Mouse (Mus musculus) limb, embryonic 12.5 days (tissue): ENCODE measurements at regions not wholly inside any gene's neighbourhood (a gene's known extent, or its start where the extent isn't known, plus 50 kb on each side); places are given as distances from the start of the nearest gene placed in this dataset.

ENCODE experiments used
- ATAC-seq: fragments of 200-750 bp; cut with Nextera tagmentation; 2 replicates; pipeline ENCODE4 v1.8.0; 2017; ENCODE audit warnings: low read depth, moderate TSS enrichment; ENCODE audit not compliant: insufficient number of reproducible peaks, insufficient read depth, low FRiP score, low TSS enrichment
- H3K27ac ChIP-seq: fragments of 300-500 bp; sonication (generic); 2 replicates; pipeline ENCODE4 v1.5.1; 2016; ENCODE audit warnings: mild to moderate bottlenecking, moderate library complexity
- H3K27me3 ChIP-seq: fragments of 300-500 bp; sonication (generic); 2 replicates; pipeline ENCODE4 v1.6.1; 2016; ENCODE audit warnings: mild to moderate bottlenecking, moderate library complexity
- H3K36me3 ChIP-seq: fragments of 300-500 bp; sonication (generic); 2 replicates; pipeline ENCODE4 v1.6.1; 2016; ENCODE audit warnings: mild to moderate bottlenecking, moderate library complexity
- H3K4me1 ChIP-seq: fragments of 300-500 bp; sonication (generic); replicated peaks from 2 replicates; pipeline ENCODE4 v1.6.1; 2016
- H3K4me2 ChIP-seq: fragments of 300-500 bp; sonication (generic); 2 replicates; pipeline ENCODE4 v1.6.1; 2016; ENCODE audit warnings: mild to moderate bottlenecking, moderate library complexity
- H3K4me3 ChIP-seq: fragments of 300-500 bp; sonication (generic); replicated peaks from 2 replicates; pipeline ENCODE4 v1.5.1; 2016; ENCODE audit warnings: mild to moderate bottlenecking
- H3K9ac ChIP-seq: fragments of 300-500 bp; sonication (generic); replicated peaks from 2 replicates; pipeline ENCODE4 v1.6.1; 2016; ENCODE audit warnings: mild to moderate bottlenecking, moderate library complexity
- H3K9me3 ChIP-seq: fragments of 300-500 bp; sonication (generic); 2 replicates; pipeline ENCODE4 v1.6.1; 2016; ENCODE audit warnings: mild to moderate bottlenecking, moderate library complexity
- WGBS: fragments of 180-500 bp; shearing (Covaris S2); methylation state at CpG from one replicate; pipeline ENCODE4 v1.1.7; 2016; 5-methylcytosine and 5-hydroxymethylcytosine counted together

DNA sequence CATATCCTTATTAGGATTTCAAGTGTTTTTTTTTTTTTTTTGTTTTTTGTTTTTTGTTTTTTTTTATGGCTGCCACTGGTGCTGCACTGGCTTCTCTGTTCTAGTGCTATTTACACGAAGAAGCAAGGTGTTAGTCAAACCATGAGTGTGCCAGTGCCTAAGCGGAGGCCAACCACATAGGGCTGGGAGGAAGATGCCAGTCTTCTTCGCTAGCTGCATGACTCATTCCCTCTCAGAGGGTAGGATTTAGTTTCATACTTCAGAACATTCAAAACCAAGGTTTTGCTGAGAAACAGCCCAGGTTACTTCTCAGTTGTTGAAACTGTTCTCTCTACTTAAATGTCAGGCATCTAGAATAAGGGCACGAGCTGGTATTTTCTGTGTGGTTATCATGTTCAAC, 72.6 kb downstream of the Icos start:
- Histone ChIP-seq H3K9me3 (no peaks in the 10 kb centered on the region), H3K9ac (no peak overlapping the region), H3K27me3 (peaks cover 5% of the 10 kb centered on the region; the same call in 1 of the 2 replicates), H3K4me2 (no peak overlapping the region), H3K4me1 (no peaks in the 10 kb centered on the region; the same call in 1 of the 2 replicates), H3K27ac (no peak overlapping the region), H3K36me3 (no peaks in the 10 kb centered on the region), H3K4me3 (no peak overlapping the region)
- WGBS, result 86% methylated on average over 4 of the region's 4 CpGs
- ATAC-seq, result no peak

DNA sequence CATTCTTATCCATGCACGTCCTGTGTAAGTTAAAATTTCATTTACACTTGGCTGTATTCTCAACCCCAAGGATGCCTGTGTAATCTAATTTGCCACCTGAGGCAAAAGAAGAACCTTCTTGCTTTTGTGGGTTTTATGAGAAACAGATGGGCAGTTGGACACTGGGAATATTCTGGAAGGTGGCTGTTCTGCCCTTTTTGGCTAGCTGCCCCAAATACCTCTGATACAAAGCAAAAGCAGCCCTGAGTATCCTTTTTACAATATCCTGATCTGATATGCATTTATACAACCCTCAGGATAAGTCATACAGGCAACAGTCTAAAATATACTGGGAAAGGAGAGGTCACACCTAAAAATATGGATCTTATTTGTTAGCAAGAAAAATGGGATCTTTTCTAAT, 75.9 kb downstream of the Icos start:
- H3K4me2 ChIP-seq, result no peak overlapping the region
- no peak overlapping the region for H3K4me3 ChIP-seq
- no peaks in the 10 kb centered on the region for H3K36me3 ChIP-seq
- peaks cover 5% of the 10 kb centered on the region; the same call in 1 of the 2 replicates for H3K27me3 ChIP-seq
- H3K9ac ChIP-seq, result no peak overlapping the region
- ATAC-seq, result no peak
- H3K27ac ChIP-seq, result no peak overlapping the region
- WGBS, result 26% methylated on average over 1 of the region's 1 CpGs
- no peaks in the 10 kb centered on the region for H3K9me3 ChIP-seq
- H3K4me1 ChIP-seq, result no peaks in the 10 kb centered on the region; the same call in 1 of the 2 replicates

DNA sequence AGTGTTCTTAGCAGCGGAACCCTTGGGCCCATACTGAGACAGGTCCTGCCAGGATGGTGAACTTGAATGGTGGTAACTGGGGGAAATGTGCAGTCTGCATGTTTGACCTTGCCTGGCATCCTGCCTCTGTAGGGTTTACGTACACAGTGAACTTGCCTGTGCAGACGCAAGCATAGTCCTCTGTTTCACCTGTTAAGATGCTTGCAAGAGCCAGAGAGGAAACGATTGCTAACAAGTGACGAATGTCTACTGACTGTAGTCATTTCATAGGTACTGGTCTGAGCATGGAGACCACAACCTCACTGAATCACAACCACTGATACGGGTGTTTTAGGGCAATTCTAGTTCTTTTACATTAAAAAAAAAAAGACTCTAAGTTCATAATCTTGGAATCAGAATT, 76.7 kb downstream of the Icos start:
- WGBS, result 83% methylated on average over 6 of the region's 6 CpGs
- no peak for ATAC-seq
- no peak overlapping the region for H3K27ac ChIP-seq
- no peak overlapping the region for H3K4me3 ChIP-seq
- H3K9ac ChIP-seq, result no peak overlapping the region
- H3K9me3 ChIP-seq, result no peaks in the 10 kb centered on the region
- H3K4me2 ChIP-seq, result no peak overlapping the region
- H3K36me3 ChIP-seq, result no peaks in the 10 kb centered on the region
- no peaks in the 10 kb centered on the region; the same call in 1 of the 2 replicates for H3K4me1 ChIP-seq
- peaks cover 5% of the 10 kb centered on the region; the same call in 1 of the 2 replicates for H3K27me3 ChIP-seq

DNA sequence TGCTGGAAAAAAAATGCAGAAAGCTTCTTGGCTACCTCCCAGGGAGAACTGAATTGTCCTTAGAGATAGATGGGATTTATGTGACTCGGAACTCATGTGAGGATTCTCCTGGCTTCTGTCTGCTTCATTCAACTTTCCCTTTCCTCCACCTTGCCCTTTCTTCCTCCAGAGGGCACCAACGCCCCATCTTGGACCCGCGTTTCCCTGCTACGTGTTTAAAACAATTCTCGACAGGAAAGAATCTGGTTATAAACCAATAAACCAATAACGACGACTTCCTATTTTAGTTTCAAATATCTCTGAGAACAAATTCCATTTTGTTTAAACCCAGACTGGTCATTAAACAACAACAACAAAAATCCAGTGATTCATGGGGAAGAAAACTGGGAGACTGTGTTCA, 77.4 kb downstream of the Icos start:
- Histone ChIP-seq H3K27me3 (peaks cover 5% of the 10 kb centered on the region; the same call in 1 of the 2 replicates), H3K36me3 (no peaks in the 10 kb centered on the region), H3K9me3 (no peaks in the 10 kb centered on the region), H3K27ac (no peak overlapping the region), H3K9ac (no peak overlapping the region), H3K4me2 (peak overlapping the region; percentile 37; the same call in 1 of the 2 replicates), H3K4me1 (no peaks in the 10 kb centered on the region; the same call in 1 of the 2 replicates), H3K4me3 (no peak overlapping the region)
- WGBS, result 4% methylated on average over 8 of the region's 8 CpGs
- no peak for ATAC-seq

DNA sequence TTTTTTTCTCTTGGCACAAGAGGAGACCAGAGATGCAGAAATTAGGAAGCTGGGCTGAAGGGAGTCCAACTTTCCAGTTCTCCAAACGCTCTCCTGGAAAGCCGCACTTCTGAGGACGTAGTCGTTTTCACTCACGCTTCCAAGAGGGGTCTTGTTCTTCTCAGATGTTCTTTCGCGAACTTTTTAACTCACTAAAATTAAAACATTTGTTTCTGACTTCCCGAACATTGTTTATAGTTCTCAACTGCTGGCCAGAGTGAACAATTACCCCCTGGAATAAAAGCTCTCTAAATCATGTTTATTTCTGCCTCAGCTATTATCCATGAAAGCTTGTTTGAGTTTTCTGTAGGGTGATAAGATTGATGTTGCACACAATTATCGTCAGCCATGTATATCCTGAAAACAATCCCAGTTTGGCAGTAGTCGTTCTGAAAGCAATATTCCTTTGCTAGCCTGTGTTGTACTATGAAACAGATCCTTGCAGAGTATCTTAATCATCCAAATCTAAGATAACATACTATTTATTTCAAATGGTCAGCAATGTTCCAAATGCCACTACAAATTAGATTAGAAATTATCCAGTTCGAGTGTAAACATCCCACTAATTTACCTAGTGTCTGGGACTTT, 82.3 kb downstream of the Icos start:
- Histone ChIP-seq H3K27me3 (no peaks in the 10 kb centered on the region), H3K4me2 (no peak overlapping the region), H3K27ac (no peak overlapping the region), H3K4me1 (peaks cover 4% of the 10 kb centered on the region; the same call in 1 of the 2 replicates), H3K9me3 (no peaks in the 10 kb centered on the region), H3K4me3 (no peak overlapping the region), H3K36me3 (no peaks in the 10 kb centered on the region), H3K9ac (no peak overlapping the region)
- no peak for ATAC-seq
- WGBS, result 37% methylated on average over 11 of the region's 11 CpGs

DNA sequence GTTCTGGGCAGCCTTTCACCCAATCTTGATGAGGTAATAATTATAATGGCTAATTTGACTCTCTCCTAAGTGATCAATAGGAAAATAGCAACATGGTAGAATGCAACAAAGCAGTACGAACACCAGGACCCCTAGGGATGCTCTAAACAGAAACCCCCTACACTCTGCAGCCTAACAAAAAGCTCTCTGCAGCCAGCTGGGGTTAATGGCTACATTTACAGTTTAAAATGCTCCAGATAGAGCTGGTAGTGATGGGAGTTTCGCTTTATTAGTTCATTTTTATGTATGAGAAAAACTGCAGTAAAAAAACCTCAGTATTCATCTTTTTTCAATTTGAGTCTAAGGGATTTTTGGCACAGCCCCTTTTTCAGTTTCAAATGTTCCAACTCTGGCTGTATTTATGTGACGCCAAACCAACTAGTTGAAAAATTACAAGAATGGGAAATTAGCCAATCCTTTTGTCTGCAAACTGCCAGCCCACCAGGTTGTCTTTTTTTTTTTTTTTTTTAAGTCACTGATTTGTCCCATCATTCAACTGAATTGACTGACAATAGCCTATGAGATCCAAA, 84.2 kb downstream of the Icos start:
- H3K9me3 ChIP-seq, result no peaks in the 10 kb centered on the region
- H3K27me3 ChIP-seq, result no peaks in the 10 kb centered on the region
- H3K9ac ChIP-seq, result no peak overlapping the region
- no peaks in the 10 kb centered on the region for H3K36me3 ChIP-seq
- H3K4me1 ChIP-seq, result peaks cover 4% of the 10 kb centered on the region; the same call in 1 of the 2 replicates
- no peak overlapping the region for H3K27ac ChIP-seq
- ATAC-seq, result no peak
- H3K4me3 ChIP-seq, result no peak overlapping the region
- no peak overlapping the region for H3K4me2 ChIP-seq
- 50% methylated on average over 3 of the region's 3 CpGs for WGBS

DNA sequence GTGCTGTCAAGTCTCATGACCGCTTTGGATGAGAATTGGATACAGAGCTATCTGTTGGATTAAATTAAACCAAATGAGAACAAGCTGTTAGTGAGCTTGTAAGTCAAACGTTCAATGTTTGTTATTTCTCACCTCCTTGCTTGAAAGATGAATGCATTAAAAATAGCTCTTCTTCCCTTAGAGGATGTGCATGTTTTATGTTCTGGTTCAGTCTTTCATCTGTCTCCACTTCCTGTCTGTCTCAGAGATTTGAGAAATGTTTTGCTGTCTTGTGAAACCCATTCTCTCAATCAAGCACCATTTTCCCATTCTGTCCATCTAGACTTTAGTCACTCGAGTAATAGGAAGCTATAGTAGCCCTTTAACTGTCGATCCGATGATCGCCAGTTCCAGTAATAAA, 90.4 kb downstream of the Icos start:
- H3K36me3 ChIP-seq, result no peaks in the 10 kb centered on the region
- no peaks in the 10 kb centered on the region for H3K27me3 ChIP-seq
- no peak for ATAC-seq
- no peak overlapping the region for H3K4me3 ChIP-seq
- H3K9me3 ChIP-seq, result no peaks in the 10 kb centered on the region
- 76% methylated on average over 6 of the region's 6 CpGs for WGBS
- H3K4me2 ChIP-seq, result no peak overlapping the region
- H3K27ac ChIP-seq, result no peak overlapping the region
- no peak overlapping the region for H3K9ac ChIP-seq
- H3K4me1 ChIP-seq, result no peaks in the 10 kb centered on the region

DNA sequence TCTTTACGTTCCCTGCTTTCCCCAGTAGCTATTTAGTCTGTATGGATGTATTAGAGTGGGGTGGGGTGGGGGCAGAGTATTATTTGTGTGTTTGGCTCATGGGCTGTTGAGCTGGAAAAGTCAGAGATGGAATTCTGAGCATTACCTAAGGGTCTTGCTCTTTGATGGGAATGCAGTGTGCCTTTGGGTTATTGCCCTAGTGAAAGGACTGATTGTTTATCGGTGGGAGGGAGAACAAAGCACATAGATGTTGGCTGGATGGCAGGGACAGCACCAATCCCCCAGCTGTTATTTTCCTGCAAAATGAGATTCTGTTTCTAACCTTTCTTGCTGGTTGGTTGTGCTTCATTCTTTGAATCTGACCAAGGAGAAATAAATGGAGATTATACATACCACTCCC, 96.4 kb downstream of the Icos start:
- Histone ChIP-seq H3K4me3 (no peak overlapping the region), H3K9ac (no peak overlapping the region), H3K27me3 (no peaks in the 10 kb centered on the region), H3K4me2 (no peak overlapping the region), H3K36me3 (no peaks in the 10 kb centered on the region), H3K27ac (no peak overlapping the region), H3K9me3 (no peaks in the 10 kb centered on the region), H3K4me1 (no peaks in the 10 kb centered on the region)
- ATAC-seq, result no peak
- 55% methylated on average over 2 of the region's 2 CpGs for WGBS

DNA sequence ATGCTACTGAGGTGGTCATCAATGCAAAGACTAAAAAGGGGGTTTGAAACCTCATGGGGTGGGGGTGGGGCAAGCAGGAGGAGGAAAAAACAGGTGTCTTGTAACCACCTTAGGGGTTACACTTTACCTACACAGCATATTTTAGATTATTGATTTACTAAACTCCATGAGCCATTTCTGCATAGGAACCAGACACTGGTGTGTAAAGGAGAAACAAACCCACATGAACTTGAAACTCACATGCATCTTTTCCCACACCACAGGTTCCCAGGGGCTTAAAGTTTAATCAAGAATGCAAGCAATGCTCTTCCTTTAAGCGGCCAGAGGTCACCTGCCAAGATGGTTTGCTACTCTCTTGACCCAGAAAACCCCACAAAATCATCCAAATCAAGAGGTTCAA, 97.6 kb downstream of the Icos start:
- H3K9ac ChIP-seq, result no peak overlapping the region
- no peaks in the 10 kb centered on the region for H3K4me1 ChIP-seq
- H3K36me3 ChIP-seq, result no peaks in the 10 kb centered on the region
- no peak overlapping the region for H3K4me3 ChIP-seq
- ATAC-seq, result no peak
- H3K27ac ChIP-seq, result no peak overlapping the region
- no peaks in the 10 kb centered on the region for H3K27me3 ChIP-seq
- 94% methylated on average over 1 of the region's 1 CpGs for WGBS
- no peaks in the 10 kb centered on the region for H3K9me3 ChIP-seq
- no peak overlapping the region for H3K4me2 ChIP-seq

DNA sequence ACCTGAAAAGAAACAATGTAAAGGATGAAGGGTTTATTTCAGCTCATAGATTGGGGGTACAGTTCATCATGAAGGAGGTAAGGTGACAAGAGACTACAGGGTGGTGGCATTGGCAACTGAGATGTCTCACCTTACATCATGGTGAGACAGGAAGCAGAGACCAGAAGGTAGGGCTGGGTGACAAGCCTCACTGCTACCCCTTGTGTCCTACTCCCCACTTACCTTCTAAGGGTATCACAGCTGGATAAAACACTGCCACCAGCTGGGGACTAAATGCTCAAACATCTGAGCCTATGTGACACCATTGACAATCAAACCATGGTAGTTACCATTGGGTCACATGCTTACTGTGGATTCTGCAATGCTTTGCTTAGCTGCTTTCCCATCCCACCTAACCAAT, 107.0 kb downstream of the Icos start:
- Histone ChIP-seq H3K9me3 (no peaks in the 10 kb centered on the region), H3K9ac (no peak overlapping the region), H3K4me3 (no peak overlapping the region), H3K27ac (no peak overlapping the region), H3K4me2 (no peak overlapping the region), H3K27me3 (no peaks in the 10 kb centered on the region), H3K4me1 (no peaks in the 10 kb centered on the region; the same call in 1 of the 2 replicates), H3K36me3 (no peaks in the 10 kb centered on the region)
- no peak for ATAC-seq

DNA sequence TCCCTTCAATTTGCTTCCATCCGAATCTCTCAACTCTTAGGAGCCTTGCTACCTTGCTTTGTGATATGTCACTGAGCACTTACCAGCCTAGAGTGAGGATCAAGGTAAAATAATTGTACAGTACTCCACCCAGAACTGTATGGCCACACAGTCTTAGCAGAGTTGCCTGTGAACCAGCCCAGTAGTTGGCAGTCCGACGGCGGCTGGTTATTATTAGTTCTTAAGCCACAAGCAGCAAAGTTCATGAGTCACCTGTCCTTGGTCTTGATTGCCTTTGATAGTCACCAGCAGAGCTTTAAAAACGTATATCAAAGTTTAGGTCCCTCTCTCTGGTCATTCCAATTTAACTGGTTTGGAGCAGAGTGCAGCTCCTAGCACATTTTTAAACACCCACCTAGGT, 109.1 kb downstream of the Icos start:
- H3K9ac ChIP-seq, result no peak overlapping the region
- no peaks in the 10 kb centered on the region for H3K9me3 ChIP-seq
- ATAC-seq, result no peak
- H3K27ac ChIP-seq, result no peak overlapping the region
- no peak overlapping the region for H3K4me2 ChIP-seq
- no peaks in the 10 kb centered on the region for H3K4me1 ChIP-seq
- no peak overlapping the region for H3K4me3 ChIP-seq
- no peaks in the 10 kb centered on the region for H3K27me3 ChIP-seq
- 76% methylated on average over 5 of the region's 5 CpGs for WGBS
- H3K36me3 ChIP-seq, result no peaks in the 10 kb centered on the region

DNA sequence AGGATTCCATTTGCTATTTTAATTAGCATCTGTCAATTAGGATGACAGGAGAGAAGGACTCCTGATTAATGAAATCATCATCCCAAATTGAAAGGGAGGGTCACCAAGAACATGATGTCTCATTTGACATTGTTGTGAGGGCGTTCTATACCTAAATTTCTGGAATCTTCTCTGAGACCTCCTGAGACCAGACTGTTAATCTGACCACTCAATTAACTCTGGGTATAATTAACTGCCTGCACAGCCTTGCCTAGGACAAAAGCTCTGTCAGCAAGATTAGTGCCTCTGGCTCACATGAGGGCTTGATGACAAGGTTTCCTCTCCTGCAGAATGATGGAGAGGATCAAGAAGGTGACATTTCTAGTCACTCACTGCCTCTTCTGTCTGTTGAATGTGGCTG, 113.1 kb downstream of the Icos start:
- H3K27me3 ChIP-seq, result no peaks in the 10 kb centered on the region
- no peak overlapping the region for H3K4me3 ChIP-seq
- ATAC-seq, result no peak
- no peak overlapping the region for H3K4me2 ChIP-seq
- H3K36me3 ChIP-seq, result no peaks in the 10 kb centered on the region
- no peaks in the 10 kb centered on the region for H3K9me3 ChIP-seq
- H3K4me1 ChIP-seq, result no peaks in the 10 kb centered on the region; the same call in 1 of the 2 replicates
- WGBS, result 63% methylated on average over 1 of the region's 1 CpGs
- H3K27ac ChIP-seq, result no peak overlapping the region
- H3K9ac ChIP-seq, result no peak overlapping the region
